Mouse (Mus musculus): ENCODE results near the gene Mctp1. TPM values are rescaled to one million over a fixed set of nuclear protein-coding genes. Genes with fewer than 3 reads are reported as not detected.

Gene Mctp1
- polyA plus RNA-seq, 1 experiment, result 2.2 TPM

GRCm38 (mm10) chr13:76591189-76591588 is 206.9 kb downstream of the Mctp1 start:
- Histone ChIP-seq H3K36me3 (replicated peaks; ENCODE audit: low read length) (peaks cover 50% of the 10 kb centered on the region), H3K4me3 (replicated peaks) (no peak overlapping the region), H3K4me1 (peaks cover 86% of the 10 kb centered on the region), H3K27me3 (replicated peaks) (no peaks in the 10 kb centered on the region), H3K9me3 (no peaks in the 10 kb centered on the region)
- TF ChIP-seq GATA1 (IDR thresholded peaks at IDR 0.05; ENCODE audit: borderline replicate concordance, low read length), result no peak
- TF ChIP-seq FLI1 (IDR thresholded peaks at IDR 0.05; ENCODE audit: low read length), result no peak

- TF ChIP-seq GATA1 (IDR thresholded peaks at IDR 0.05; ENCODE audit: borderline replicate concordance, low read length) (no peak), FLI1 (IDR thresholded peaks at IDR 0.05; ENCODE audit: low read length) (no peak)
- H3K4me3 ChIP-seq (replicated peaks), result no peak overlapping the region
Observed at GRCm38 (mm10) chr13:76591692-76592091, 207.4 kb downstream of the Mctp1 start.

GRCm38 (mm10) chr13:76592908-76593307 is 208.6 kb downstream of the Mctp1 start:
- H3K9me3 ChIP-seq, result no peaks in the 10 kb centered on the region
- TF ChIP-seq FLI1 (IDR thresholded peaks at IDR 0.05; ENCODE audit: low read length) (no peak), GATA1 (IDR thresholded peaks at IDR 0.05; ENCODE audit: borderline replicate concordance, low read length) (no peak)
- H3K4me3 ChIP-seq (replicated peaks), result peak overlapping the region; percentile 62
- no peaks in the 10 kb centered on the region for H3K27me3 ChIP-seq (replicated peaks)
- peaks cover 95% of the 10 kb centered on the region for H3K4me1 ChIP-seq
- H3K36me3 ChIP-seq (replicated peaks; ENCODE audit: low read length), result peaks cover 63% of the 10 kb centered on the region

More at GRCm38 (mm10) chr13:76591692-76592091, 207.4 kb downstream of the Mctp1 start:
- Histone ChIP-seq H3K9me3 (no peaks in the 10 kb centered on the region), H3K36me3 (replicated peaks; ENCODE audit: low read length) (peaks cover 52% of the 10 kb centered on the region), H3K27me3 (replicated peaks) (no peaks in the 10 kb centered on the region), H3K4me1 (peaks cover 89% of the 10 kb centered on the region)

GRCm38 (mm10) chr13:76597005-76597404 is 212.7 kb downstream of the Mctp1 start:
- no peak overlapping the region for H3K4me3 ChIP-seq (replicated peaks)
- no peak for TF ChIP-seq GATA1 (IDR thresholded peaks at IDR 0.05; ENCODE audit: borderline replicate concordance, low read length)
- TF ChIP-seq FLI1 (IDR thresholded peaks at IDR 0.05; ENCODE audit: low read length), result no peak
- peaks cover 90% of the 10 kb centered on the region for H3K4me1 ChIP-seq
- H3K27me3 ChIP-seq (replicated peaks), result no peaks in the 10 kb centered on the region
- peaks cover 59% of the 10 kb centered on the region for H3K36me3 ChIP-seq (replicated peaks; ENCODE audit: low read length)
- H3K9me3 ChIP-seq, result no peaks in the 10 kb centered on the region

DNA sequence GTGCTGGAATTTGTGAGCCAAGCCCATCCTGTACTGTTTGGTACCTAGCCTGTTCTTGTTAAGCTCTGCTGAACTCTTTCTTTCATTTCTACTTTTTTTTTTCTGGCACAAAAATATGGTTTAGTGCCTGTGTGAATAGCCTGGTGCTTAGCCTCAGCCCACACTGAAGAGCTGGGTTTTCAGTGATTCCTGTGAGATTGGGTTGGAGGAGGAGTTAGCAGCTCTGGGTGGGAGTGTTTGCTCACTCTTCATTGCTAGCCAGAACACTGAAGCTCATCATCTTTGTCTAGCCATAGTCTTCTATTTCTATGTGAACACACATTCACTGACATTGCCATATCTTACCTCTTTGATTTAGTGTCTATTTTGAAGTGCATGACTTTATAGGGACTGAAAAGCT is 225.1 kb downstream of the Mctp1 start:
- TF ChIP-seq GATA1 (IDR thresholded peaks at IDR 0.05; ENCODE audit: borderline replicate concordance, low read length), result no peak
- TF ChIP-seq FLI1 (IDR thresholded peaks at IDR 0.05; ENCODE audit: low read length), result no peak
- no peaks in the 10 kb centered on the region for H3K27me3 ChIP-seq (replicated peaks)
- peaks cover 26% of the 10 kb centered on the region for H3K36me3 ChIP-seq (replicated peaks; ENCODE audit: low read length)

GRCm38 (mm10) chr13:76611499-76611898 is 227.2 kb downstream of the Mctp1 start:
- no peak overlapping the region for H3K4me3 ChIP-seq (replicated peaks)
- H3K36me3 ChIP-seq (replicated peaks; ENCODE audit: low read length), result peaks cover 25% of the 10 kb centered on the region
- H3K27me3 ChIP-seq (replicated peaks), result no peaks in the 10 kb centered on the region
- H3K9me3 ChIP-seq, result no peaks in the 10 kb centered on the region
- peaks cover 51% of the 10 kb centered on the region for H3K4me1 ChIP-seq
- no peak for TF ChIP-seq GATA1 (IDR thresholded peaks at IDR 0.05; ENCODE audit: borderline replicate concordance, low read length)
- no peak for TF ChIP-seq FLI1 (IDR thresholded peaks at IDR 0.05; ENCODE audit: low read length)

More for the DNA sequence above, 225.1 kb downstream of the Mctp1 start:
- Histone ChIP-seq H3K4me3 (replicated peaks) (no peak overlapping the region), H3K4me1 (peaks cover 51% of the 10 kb centered on the region), H3K9me3 (no peaks in the 10 kb centered on the region)

GRCm38 (mm10) chr13:76620111-76620510 is 235.8 kb downstream of the Mctp1 start:
- Histone ChIP-seq H3K9me3 (no peaks in the 10 kb centered on the region), H3K36me3 (replicated peaks; ENCODE audit: low read length) (peaks cover 22% of the 10 kb centered on the region), H3K4me1 (peaks cover 63% of the 10 kb centered on the region), H3K4me3 (replicated peaks) (no peak overlapping the region), H3K27me3 (replicated peaks) (no peaks in the 10 kb centered on the region)
- no peak for TF ChIP-seq FLI1 (IDR thresholded peaks at IDR 0.05; ENCODE audit: low read length)

- TF ChIP-seq GATA1 (IDR thresholded peaks at IDR 0.05; ENCODE audit: borderline replicate concordance, low read length), result no peak
- TF ChIP-seq FLI1 (IDR thresholded peaks at IDR 0.05; ENCODE audit: low read length), result no peak
Observed at GRCm38 (mm10) chr13:76620525-76620924, 236.2 kb downstream of the Mctp1 start.

DNA sequence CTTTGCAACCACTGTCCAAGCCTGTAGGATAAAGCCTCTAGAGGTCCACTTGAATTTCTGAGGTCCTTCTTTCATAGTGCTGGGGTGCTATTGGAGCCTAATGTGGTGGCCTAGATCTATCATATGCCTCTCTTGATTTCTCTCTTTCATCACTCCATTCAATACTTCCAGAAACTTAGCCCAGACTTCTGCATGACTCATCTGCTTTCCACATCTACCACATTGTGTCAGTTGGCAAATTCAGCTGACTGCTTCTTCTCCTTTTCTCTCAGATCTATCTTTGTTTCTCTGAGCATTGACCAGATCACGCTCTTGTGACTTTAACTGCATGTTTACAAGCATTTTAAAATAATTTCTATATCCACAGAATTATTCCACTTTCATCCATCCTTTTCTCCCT is 249.4 kb downstream of the Mctp1 start:
- peaks cover 2% of the 10 kb centered on the region for H3K36me3 ChIP-seq (replicated peaks; ENCODE audit: low read length)
- no peaks in the 10 kb centered on the region for H3K9me3 ChIP-seq
- peaks cover 40% of the 10 kb centered on the region for H3K4me1 ChIP-seq
- no peak overlapping the region for H3K4me3 ChIP-seq (replicated peaks)
- no peaks in the 10 kb centered on the region for H3K27me3 ChIP-seq (replicated peaks)
- TF ChIP-seq GATA1 (IDR thresholded peaks at IDR 0.05; ENCODE audit: borderline replicate concordance, low read length) (no peak), FLI1 (IDR thresholded peaks at IDR 0.05; ENCODE audit: low read length) (no peak)

More at GRCm38 (mm10) chr13:76620525-76620924, 236.2 kb downstream of the Mctp1 start:
- Histone ChIP-seq H3K4me3 (replicated peaks) (no peak overlapping the region), H3K4me1 (peaks cover 67% of the 10 kb centered on the region), H3K36me3 (replicated peaks; ENCODE audit: low read length) (peaks cover 22% of the 10 kb centered on the region), H3K9me3 (no peaks in the 10 kb centered on the region), H3K27me3 (replicated peaks) (no peaks in the 10 kb centered on the region)

DNA sequence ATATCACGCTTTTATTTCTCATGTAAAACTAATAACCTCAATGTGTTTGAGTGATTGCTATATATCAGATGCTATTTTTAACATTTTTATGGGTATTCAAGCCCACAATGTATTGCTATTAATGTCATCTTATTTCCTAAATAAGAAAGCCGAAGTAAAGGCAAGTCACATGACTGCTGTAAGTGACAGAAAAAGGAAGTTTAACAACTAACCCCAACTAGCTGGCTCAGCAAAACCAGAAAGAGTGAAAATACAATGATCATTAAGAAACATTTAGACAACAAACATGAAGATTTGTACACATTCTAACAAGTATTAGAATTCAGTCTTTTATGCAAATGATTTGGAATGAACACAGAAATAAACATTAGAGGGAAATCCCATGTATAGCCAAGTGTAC is 253.9 kb downstream of the Mctp1 start:
- H3K36me3 ChIP-seq (replicated peaks; ENCODE audit: low read length), result peaks cover 23% of the 10 kb centered on the region
- H3K4me1 ChIP-seq, result peaks cover 20% of the 10 kb centered on the region
- no peak overlapping the region for H3K4me3 ChIP-seq (replicated peaks)
- TF ChIP-seq FLI1 (IDR thresholded peaks at IDR 0.05; ENCODE audit: low read length) (no peak), GATA1 (IDR thresholded peaks at IDR 0.05; ENCODE audit: borderline replicate concordance, low read length) (no peak)
- H3K27me3 ChIP-seq (replicated peaks), result no peaks in the 10 kb centered on the region
- H3K9me3 ChIP-seq, result no peaks in the 10 kb centered on the region

- no peaks in the 10 kb centered on the region for H3K27me3 ChIP-seq (replicated peaks)
- H3K4me1 ChIP-seq, result peaks cover 15% of the 10 kb centered on the region
- H3K36me3 ChIP-seq (replicated peaks; ENCODE audit: low read length), result peaks cover 34% of the 10 kb centered on the region
- no peak overlapping the region for H3K4me3 ChIP-seq (replicated peaks)
- no peaks in the 10 kb centered on the region for H3K9me3 ChIP-seq
- TF ChIP-seq FLI1 (IDR thresholded peaks at IDR 0.05; ENCODE audit: low read length) (no peak), GATA1 (IDR thresholded peaks at IDR 0.05; ENCODE audit: borderline replicate concordance, low read length) (no peak)
Observed at GRCm38 (mm10) chr13:76659523-76659922, 275.2 kb downstream of the Mctp1 start.
